Mouse (Mus musculus): ENCODE measurements around the gene Ttll5. TPM values are rescaled to one million over a fixed set of nuclear protein-coding genes. Genes with fewer than 3 reads are reported as not detected.

Ttll5 gene
- polyA plus RNA-seq, 2 experiments, result 13.9 to 16.3 TPM

GRCm38 (mm10) chr12:86027747-86028146 lies 203.3 kb downstream of the Ttll5 start:
- TF ChIP-seq POLR2A (IDR thresholded peaks at IDR 0.05; ENCODE audit: borderline replicate concordance, extremely low read depth, insufficient read depth, insufficient read length), result no peak
- 75% methylated on average over 1 of the region's 1 CpGs for WGBS
- Histone ChIP-seq H3K9me3 (ENCODE audit: control insufficient read depth, low read length) (no peaks in the 10 kb centered on the region), H3K4me2 (replicated peaks; ENCODE audit: low read depth, low read length, severe bottlenecking) (no peak overlapping the region), H3K9ac (ENCODE audit: low read depth, low read length, severe bottlenecking) (no peak overlapping the region), H3K27me3 (ENCODE audit: control insufficient read depth, insufficient read depth, low read length) (no peaks in the 10 kb centered on the region), H3K36me3 (ENCODE audit: control insufficient read depth, insufficient read depth, low read length) (no peaks in the 10 kb centered on the region), H3K4me3 (replicated peaks; ENCODE audit: low read length) (no peak overlapping the region), H3K4me1 (ENCODE audit: control insufficient read depth, insufficient read depth, low read length) (peaks cover 31% of the 10 kb centered on the region), H3K27ac (replicated peaks; ENCODE audit: low read depth, low read length) (no peak overlapping the region)
- DNase-seq (ENCODE audit: low spot score), result no peak
- ATAC-seq (ENCODE audit: low FRiP score, low read depth), result no peak

- H3K4me1 ChIP-seq (ENCODE audit: control insufficient read depth, insufficient read depth, low read length), result peaks cover 10% of the 10 kb centered on the region
- ATAC-seq (ENCODE audit: low FRiP score, low read depth), result no peak
- no peak for TF ChIP-seq POLR2A (IDR thresholded peaks at IDR 0.05; ENCODE audit: borderline replicate concordance, extremely low read depth, insufficient read depth, insufficient read length)
- no peak overlapping the region for H3K4me3 ChIP-seq (replicated peaks; ENCODE audit: low read length)
- H3K4me2 ChIP-seq (replicated peaks; ENCODE audit: low read depth, low read length, severe bottlenecking), result no peak overlapping the region
- H3K27ac ChIP-seq (replicated peaks; ENCODE audit: low read depth, low read length), result no peak overlapping the region
- no peaks in the 10 kb centered on the region for H3K27me3 ChIP-seq (ENCODE audit: control insufficient read depth, insufficient read depth, low read length)
- H3K9me3 ChIP-seq (ENCODE audit: control insufficient read depth, low read length), result no peaks in the 10 kb centered on the region
- 80% methylated on average over 5 of the region's 5 CpGs for WGBS
- no peak for DNase-seq (ENCODE audit: low spot score)
- no peaks in the 10 kb centered on the region for H3K36me3 ChIP-seq (ENCODE audit: control insufficient read depth, insufficient read depth, low read length)
- H3K9ac ChIP-seq (ENCODE audit: low read depth, low read length, severe bottlenecking), result no peak overlapping the region
These were observed 206.5 kb downstream of the Ttll5 start for GRCm38 (mm10) chr12:86030932-86031331.

GRCm38 (mm10) chr12:86035586-86035985 lies 211.1 kb downstream of the Ttll5 start:
- ATAC-seq (ENCODE audit: low FRiP score, low read depth), result no peak
- Histone ChIP-seq H3K27ac (replicated peaks; ENCODE audit: low read depth, low read length) (no peak overlapping the region), H3K4me2 (replicated peaks; ENCODE audit: low read depth, low read length, severe bottlenecking) (no peak overlapping the region), H3K9ac (ENCODE audit: low read depth, low read length, severe bottlenecking) (no peak overlapping the region), H3K9me3 (ENCODE audit: control insufficient read depth, low read length) (no peaks in the 10 kb centered on the region), H3K4me3 (replicated peaks; ENCODE audit: low read length) (no peak overlapping the region), H3K27me3 (ENCODE audit: control insufficient read depth, insufficient read depth, low read length) (no peaks in the 10 kb centered on the region), H3K36me3 (ENCODE audit: control insufficient read depth, insufficient read depth, low read length) (no peaks in the 10 kb centered on the region), H3K4me1 (ENCODE audit: control insufficient read depth, insufficient read depth, low read length) (peaks cover 25% of the 10 kb centered on the region)
- no peak for DNase-seq (ENCODE audit: low spot score)
- TF ChIP-seq POLR2A (IDR thresholded peaks at IDR 0.05; ENCODE audit: borderline replicate concordance, extremely low read depth, insufficient read depth, insufficient read length), result no peak

GRCm38 (mm10) chr12:86036368-86037166 lies 212.1 kb downstream of the Ttll5 start:
- H3K4me1 ChIP-seq (ENCODE audit: control insufficient read depth, insufficient read depth, low read length), result peaks cover 25% of the 10 kb centered on the region
- WGBS, result 21% methylated on average over 9 of the region's 9 CpGs
- peak overlapping the region; percentile 76 for H3K27ac ChIP-seq (replicated peaks; ENCODE audit: low read depth, low read length)
- TF ChIP-seq POLR2A (IDR thresholded peaks at IDR 0.05; ENCODE audit: borderline replicate concordance, extremely low read depth, insufficient read depth, insufficient read length), result no peak
- DNase-seq (ENCODE audit: low spot score), result peak; percentile 23
- no peak overlapping the region for H3K4me2 ChIP-seq (replicated peaks; ENCODE audit: low read depth, low read length, severe bottlenecking)
- no peaks in the 10 kb centered on the region for H3K9me3 ChIP-seq (ENCODE audit: control insufficient read depth, low read length)
- ATAC-seq (ENCODE audit: low FRiP score, low read depth), result peak; percentile 42; the same call in 1 of the 2 replicates
- no peak overlapping the region for H3K9ac ChIP-seq (ENCODE audit: low read depth, low read length, severe bottlenecking)
- no peak overlapping the region for H3K4me3 ChIP-seq (replicated peaks; ENCODE audit: low read length)
- no peaks in the 10 kb centered on the region for H3K27me3 ChIP-seq (ENCODE audit: control insufficient read depth, insufficient read depth, low read length)
- H3K36me3 ChIP-seq (ENCODE audit: control insufficient read depth, insufficient read depth, low read length), result 0 out of 2 replicates have a peak, but pooled peaks cover 3% of the 10 kb centered on the region

GRCm38 (mm10) chr12:86037235-86037921 lies 212.9 kb downstream of the Ttll5 start:
- ATAC-seq (ENCODE audit: low FRiP score, low read depth) (peak; percentile 87), DNase-seq (ENCODE audit: low spot score) (peak; percentile 72)
- peak overlapping the region; percentile 76 for H3K27ac ChIP-seq (replicated peaks; ENCODE audit: low read depth, low read length)
- H3K9ac ChIP-seq (ENCODE audit: low read depth, low read length, severe bottlenecking), result peak overlapping the region; percentile 12; the same call in 1 of the 2 replicates
- H3K4me2 ChIP-seq (replicated peaks; ENCODE audit: low read depth, low read length, severe bottlenecking), result peak overlapping the region; percentile 13; the same call in 1 of the 2 replicates
- no peak for TF ChIP-seq POLR2A (IDR thresholded peaks at IDR 0.05; ENCODE audit: borderline replicate concordance, extremely low read depth, insufficient read depth, insufficient read length)
- no peaks in the 10 kb centered on the region for H3K9me3 ChIP-seq (ENCODE audit: control insufficient read depth, low read length)
- H3K36me3 ChIP-seq (ENCODE audit: control insufficient read depth, insufficient read depth, low read length), result 0 out of 2 replicates have a peak, but pooled peaks cover 3% of the 10 kb centered on the region
- peaks cover 25% of the 10 kb centered on the region for H3K4me1 ChIP-seq (ENCODE audit: control insufficient read depth, insufficient read depth, low read length)
- no peak overlapping the region for H3K4me3 ChIP-seq (replicated peaks; ENCODE audit: low read length)
- 11% methylated on average over 12 of the region's 12 CpGs for WGBS
- H3K27me3 ChIP-seq (ENCODE audit: control insufficient read depth, insufficient read depth, low read length), result no peaks in the 10 kb centered on the region
